Mouse (Mus musculus) lung, adult 18-20 months (tissue): Measurements from ENCODE around the gene Grasp.

Source experiments
- DNase-seq, 2 experiments: peaks; one replicate each; pipeline ENCODE4 v3.0.0; 2022; ENCODE audit warnings: mixed read lengths in 2 of 2

Gene Grasp

GRCm38 (mm10) chr15:101228866-101229590, 5.0 kb downstream of the Grasp start:
- peak; percentile 38 to 55 for DNase-seq

- no peak for DNase-seq
Measured at GRCm38 (mm10) chr15:101230503-101230902, 6.5 kb downstream of the Grasp start.

GRCm38 (mm10) chr15:101230995-101231647, 7.1 kb downstream of the Grasp start:
- DNase-seq: peak; percentile 46 to 62

GRCm38 (mm10) chr15:101231648-101232180, 7.7 kb downstream of the Grasp start:
- DNase-seq: no peak

GRCm38 (mm10) chr15:101232607-101233006, 8.6 kb downstream of the Grasp start:
- no peak for DNase-seq

- peak; percentile 68 to 83 for DNase-seq
Measured at GRCm38 (mm10) chr15:101233183-101233582, 9.2 kb downstream of the Grasp start.

GRCm38 (mm10) chr15:101233641-101234275, 9.8 kb downstream of the Grasp start:
- peak; percentile 92 to 94 for DNase-seq

- DNase-seq: no peak
Measured at GRCm38 (mm10) chr15:101234611-101235341, 10.8 kb downstream of the Grasp start.

GRCm38 (mm10) chr15:101235342-101235698, 11.3 kb downstream of the Grasp start:
- DNase-seq: no peak

- no peak for DNase-seq
Measured at GRCm38 (mm10) chr15:101235728-101236327, 11.8 kb downstream of the Grasp start.

GRCm38 (mm10) chr15:101236878-101237277, 12.9 kb downstream of the Grasp start:
- DNase-seq: peak; percentile 69 to 77

GRCm38 (mm10) chr15:101238885-101239511, 15.0 kb downstream of the Grasp start:
- DNase-seq: no peak

GRCm38 (mm10) chr15:101239821-101240220, 15.8 kb downstream of the Grasp start:
- no peak for DNase-seq

GRCm38 (mm10) chr15:101240799-101241204, 16.8 kb downstream of the Grasp start:
- peak; percentile 87 to 89 for DNase-seq

- no peak for DNase-seq
Measured at GRCm38 (mm10) chr15:101241236-101241635, 17.2 kb downstream of the Grasp start.

- no peak for DNase-seq
Measured at GRCm38 (mm10) chr15:101241853-101242252, 17.9 kb downstream of the Grasp start.

- peak; percentile 79 to 90 for DNase-seq
Measured at GRCm38 (mm10) chr15:101242645-101243044, 18.7 kb downstream of the Grasp start.

GRCm38 (mm10) chr15:101244012-101244411, 20.0 kb downstream of the Grasp start:
- no peak for DNase-seq

GRCm38 (mm10) chr15:101246231-101247154, 22.5 kb downstream of the Grasp start:
- peak; percentile 98 to 99 for DNase-seq

- no peak for DNase-seq
Measured at GRCm38 (mm10) chr15:101247155-101247498, 23.1 kb downstream of the Grasp start.
